Mouse (Mus musculus) mouse embryonic stem cell (cell line): ENCODE measurements at regions not wholly inside any gene's neighbourhood (a gene's known extent, or its start where the extent isn't known, plus 50 kb on each side); places are given as distances from the start of the nearest gene placed in this dataset.

ENCODE experiments used
- in situ Hi-C, 2 experiments: fragments of 300-500 bp; cut with MboI; formaldehyde crosslinking; loops; 1 replicate in 1 of 2; 3 replicates in 1 of 2; pipeline ENCODE4 v1.14.3; 2019 to 2020; ENCODE audit warnings: low sequenced_read_pairs in 2 of 2, low pct_unique_long_range_greater_than_20kb in 1 of 2, mixed read lengths in 1 of 2; ENCODE audit not compliant: unreplicated experiment in 1 of 2

GRCm38 (mm10) chr16:78641205-78641604 lies 64.7 kb upstream of the D16Ertd472e start:
- in situ Hi-C loops: loop anchor here in 1 of 2 experiments (25.0 kb wide), 1 partner anchor 421 kb away; no protein-coding TSS in a partner anchor

DNA sequence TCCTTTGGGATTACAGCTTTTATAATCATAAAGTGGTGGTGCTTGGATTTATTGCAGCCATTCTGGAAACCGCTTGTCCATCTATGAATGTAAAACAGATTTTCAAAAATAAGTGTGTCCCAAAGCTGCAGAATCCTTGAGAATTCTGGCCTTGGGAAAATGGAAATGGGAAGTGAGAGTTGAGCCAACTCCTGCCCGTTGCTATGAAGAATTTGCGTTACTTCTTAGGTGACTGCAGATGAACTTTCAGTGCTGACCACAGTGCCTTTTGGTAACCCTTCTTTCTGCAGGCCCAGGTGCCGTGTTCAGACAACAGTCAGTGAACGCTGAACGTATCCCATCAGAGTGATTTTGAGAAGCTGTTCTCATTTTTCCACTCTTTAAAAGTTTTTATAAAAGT lies 60.9 kb upstream of the D16Ertd472e start:
- in situ Hi-C loops: loop anchor here (10.0 to 25.0 kb wide), 2 partner anchors 183 to 425 kb away; no protein-coding TSS in a partner anchor

DNA sequence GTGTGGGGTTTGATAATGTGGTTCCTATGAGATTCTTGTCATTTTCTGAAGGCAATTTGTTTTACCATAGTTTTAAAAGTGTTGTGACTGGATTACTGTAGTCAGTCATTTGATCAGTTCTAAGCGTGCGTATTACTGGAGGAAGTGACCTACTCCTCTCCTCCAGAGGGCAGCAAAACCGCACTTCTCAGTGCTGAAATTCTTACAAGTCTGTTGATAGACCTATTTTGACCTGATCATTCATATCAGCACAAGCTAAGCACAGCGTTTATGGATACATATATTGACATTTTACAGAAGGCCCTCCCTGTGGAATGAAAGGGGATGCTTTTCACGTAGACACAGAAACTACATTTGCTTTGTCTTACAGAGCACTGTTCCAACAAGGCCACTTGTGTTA lies 60.5 kb upstream of the D16Ertd472e start:
- in situ Hi-C loops: loop anchor here (10.0 to 25.0 kb wide), 2 partner anchors 182 to 425 kb away; no protein-coding TSS in a partner anchor

- in situ Hi-C loops: loop anchor here (10.0 to 25.0 kb wide), 2 partner anchors 181 to 427 kb away; no protein-coding TSS in a partner anchor
These were observed 59.3 kb upstream of the D16Ertd472e start for GRCm38 (mm10) chr16:78635774-78636173.

GRCm38 (mm10) chr16:78635257-78635656 lies 58.7 kb upstream of the D16Ertd472e start:
- in situ Hi-C loops: loop anchor here (10.0 to 25.0 kb wide), 2 partner anchors 180 to 427 kb away; no protein-coding TSS in a partner anchor

- in situ Hi-C loops: loop anchor here (10.0 to 25.0 kb wide), 2 partner anchors 177 to 431 kb away; no protein-coding TSS in a partner anchor
These were observed 55.3 kb upstream of the D16Ertd472e start for GRCm38 (mm10) chr16:78631797-78632196.

DNA sequence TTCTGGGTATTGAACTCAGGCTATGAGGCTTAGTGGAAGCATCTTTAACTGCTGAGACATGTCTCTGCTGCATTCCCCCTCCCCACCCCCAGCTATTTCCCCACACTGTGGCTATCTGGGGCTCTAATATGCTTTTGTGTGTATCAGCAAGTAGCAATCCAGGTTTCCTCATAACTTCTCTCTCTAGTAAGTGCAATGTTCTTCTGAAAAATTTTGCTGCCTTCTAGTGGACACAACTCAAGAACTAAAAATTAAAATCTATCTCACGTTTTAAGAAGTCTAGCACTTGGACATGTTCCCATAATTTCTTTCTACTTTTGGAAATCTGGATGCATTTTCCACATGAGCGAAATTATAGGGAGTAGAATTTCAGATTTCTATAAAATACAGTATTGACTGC lies 50.3 kb upstream of the D16Ertd472e start:
- in situ Hi-C loops: loop anchor here in 1 of 2 experiments (25.0 kb wide), 1 partner anchor 435 kb away; no protein-coding TSS in a partner anchor
